Mouse (Mus musculus) monocyte, adult 5-6 weeks (primary cell): ENCODE results near the gene Gm10778. TPM values are rescaled to one million over a fixed set of nuclear protein-coding genes. Genes with fewer than 3 reads are reported as not detected.

Experiments used
- ATAC-seq: fragments of 153-309, 156-312 bp; replicated peaks from 2 replicates; pipeline ENCODE4 v1.8.0; 2017; ENCODE audit warnings: mild to moderate bottlenecking; ENCODE audit not compliant: low TSS enrichment, insufficient number of reproducible peaks, severe bottlenecking, poor library complexity, low FRiP score
- total RNA-seq: library from RNA; stranded (forward); fragments of 200-1000, 200-491, 200-594 nt; gene quantifications from 3 replicates; pipeline ENCODE4 v1.2.3, GENCODE M21; 2017

Gene Gm10778
- total RNA-seq, 1 experiment from 2014 or later = 4.2 TPM

GRCm38 (mm10) chr10:81704531-81705301, 55.9 kb downstream of the Gm10778 start, which contains the start of gene Zfp433:
Gene Zfp433 (plus strand): TSS chr10:81704825.
- peak; percentile 100 for ATAC-seq

Other genes starting within 250 kb of the Gm10778 start
- gene Nfic, start 193.4 kb upstream of the Gm10778 start, total RNA-seq = 4.1 to 7.6 TPM (median 5.1 TPM) in 3 replicates
- 0.32 TPM in 1 of 3 replicates, not detected in the others for gene Celf5, start 166.3 kb upstream of the Gm10778 start, total RNA-seq
- gene Ncln, start 152.7 kb upstream of the Gm10778 start, total RNA-seq = 42.6 to 86.4 TPM (median 79.6 TPM) in 3 replicates
- gene S1pr4, start 148.9 kb upstream of the Gm10778 start, total RNA-seq = 20.5 to 50.8 TPM (median 33.5 TPM) in 3 replicates
- gene Gna15, start 124.8 kb upstream of the Gm10778 start, total RNA-seq = 20.3 to 41.0 TPM (median 29.4 TPM) in 3 replicates
- gene Gna11, start 103.9 kb upstream of the Gm10778 start, total RNA-seq = 2.2 to 17.5 TPM (median 15.1 TPM) in 3 replicates
- 129 to 254 TPM (median 141 TPM) in 3 replicates for gene Aes, start 89.6 kb upstream of the Gm10778 start, total RNA-seq
- 2.0 to 3.2 TPM (median 2.7 TPM) in 3 replicates for gene Tle2, start 74.5 kb upstream of the Gm10778 start, total RNA-seq
- not detected in 3 replicates for gene Tle6, start 48.0 kb upstream of the Gm10778 start, total RNA-seq
- gene BC025920, start 42.8 kb upstream of the Gm10778 start, total RNA-seq = 0.75 to 2.4 TPM (median 1.8 TPM) in 3 replicates
- 4.8 to 5.8 TPM (median 5.0 TPM) in 3 replicates for gene Sirt6, start 21.3 kb upstream of the Gm10778 start, total RNA-seq
- gene Ankrd24, start 20.5 kb upstream of the Gm10778 start, total RNA-seq = 0.38 to 3.9 TPM (median 1.1 TPM) in 3 replicates
- 17.6 to 27.9 TPM (median 19.5 TPM) in 3 replicates for gene Zfp433, start 55.8 kb downstream of the Gm10778 start, total RNA-seq
- 1.6 to 10.2 TPM (median 5.0 TPM) in 3 replicates for gene Gm3055, start 122.1 kb downstream of the Gm10778 start, total RNA-seq
- 0.48 to 3.2 TPM in 2 of 3 replicates, not detected in the other for gene Gm4767, start 163.1 kb downstream of the Gm10778 start, total RNA-seq
- gene Gm32687, start 214.9 kb downstream of the Gm10778 start, total RNA-seq = 5.4 to 8.2 TPM (median 7.3 TPM) in 3 replicates